Mouse (Mus musculus) midbrain, postnatal 0 days (tissue): ENCODE data around the gene Cdkn1a. TPM values are rescaled to one million over a fixed set of nuclear protein-coding genes. Genes with fewer than 3 reads are reported as not detected.

Source experiments
- ATAC-seq: fragments of 200-750 bp; cut with Nextera tagmentation; 2 replicates; pipeline ENCODE4 v1.8.0; 2017; ENCODE audit warnings: moderate number of reproducible peaks, mild to moderate bottlenecking, moderate TSS enrichment, moderate library complexity; ENCODE audit not compliant: low FRiP score
- DNase-seq: peaks from one replicate; pipeline ENCODE4 v3.0.0-alpha.2; 2015; ENCODE audit warnings: low spot score
- H3K27ac ChIP-seq: fragments of 300-500 bp; sonication (generic); 2 replicates; pipeline ENCODE4 v1.5.1; 2014; ENCODE audit warnings: low read depth, mild to moderate bottlenecking, low read length, mixed read lengths
- H3K27me3 ChIP-seq: fragments of 300-500 bp; sonication (generic); 2 replicates; pipeline ENCODE4 v1.6.1; 2014; ENCODE audit warnings: low read length, control low read depth, mixed read lengths; ENCODE audit not compliant: insufficient read depth
- H3K36me3 ChIP-seq: fragments of 300-500 bp; sonication (generic); 2 replicates; pipeline ENCODE4 v1.6.1; 2014; ENCODE audit warnings: low read length, control low read depth, mixed read lengths; ENCODE audit not compliant: insufficient read depth
- H3K4me1 ChIP-seq: fragments of 300-500 bp; sonication (generic); 2 replicates; pipeline ENCODE4 v1.6.1; 2014; ENCODE audit warnings: mild to moderate bottlenecking, control low read depth, antibody characterized with exemption, low read length, mixed read lengths; ENCODE audit not compliant: insufficient read depth
- H3K4me2 ChIP-seq: fragments of 300-500 bp; sonication (generic); 2 replicates; pipeline ENCODE4 v1.6.1; 2014; ENCODE audit warnings: low read depth, mild to moderate bottlenecking, low read length, mixed read lengths; ENCODE audit not compliant: poor library complexity, severe bottlenecking
- H3K4me3 ChIP-seq: fragments of 300-500 bp; sonication (generic); 2 replicates; pipeline ENCODE4 v1.5.1; 2014; ENCODE audit warnings: low read depth, mild to moderate bottlenecking, low read length, moderate library complexity
- H3K9ac ChIP-seq: fragments of 300-500 bp; sonication (generic); replicated peaks from 2 replicates; pipeline ENCODE4 v1.6.1; 2014; ENCODE audit warnings: mild to moderate bottlenecking, low read length, moderate library complexity, mixed read lengths; ENCODE audit not compliant: poor library complexity, severe bottlenecking
- H3K9me3 ChIP-seq: fragments of 300-500 bp; sonication (generic); 2 replicates; pipeline ENCODE4 v1.6.1; 2016; ENCODE audit warnings: low read length, control low read depth
- CTCF ChIP-seq: IDR thresholded peaks from 2 replicates; pipeline ENCODE4 v1.5.1; 2016; ENCODE audit warnings: antibody characterized with exemption, mild to moderate bottlenecking
- WGBS: fragments of 180-500 bp; shearing (Covaris S2); extraction: QIAGEN DNeasy Blood & Tissue Kit; methylation state at CpG from one replicate; pipeline ENCODE4 v1.1.7; 2014; 5-methylcytosine and 5-hydroxymethylcytosine counted together
- polyA plus RNA-seq: library from polyadenylated mRNA; unstranded; fragments of >200 nt; fragmentation: Nextera tagmentation; extraction: Ambion mirVana; gene quantifications from 2 replicates; pipeline ENCODE4 v1.2.1, GENCODE M21; 2015
- total RNA-seq: library from RNA; depleted of rRNA; stranded (reverse); fragments of >200 nt; gene quantifications from 2 replicates; pipeline ENCODE4 v1.2.3, GENCODE M21; 2014

Gene Cdkn1a
- total and polyA plus RNA-seq, 2 experiments from 2014 or later, result 57.7 to 220 TPM

- Histone ChIP-seq H3K36me3 (peaks cover 19% of the 10 kb centered on the region; the same call in 1 of the 2 replicates), H3K4me2 (no peak overlapping the region), H3K9me3 (no peaks in the 10 kb centered on the region), H3K27me3 (no peaks in the 10 kb centered on the region), H3K27ac (0 out of 2 replicates have a peak overlapping the region, but pooled peaks have one; percentile 38), H3K4me3 (no peak overlapping the region), H3K9ac (0 out of 2 replicates have a peak overlapping the region, but pooled peaks have one; percentile 13), H3K4me1 (no peaks in the 10 kb centered on the region)
- DNase-seq, result peak; percentile 31
- ATAC-seq, result peak; percentile 18; the same call in 1 of the 2 replicates
- TF ChIP-seq CTCF, result no peak
- WGBS, result 66% methylated on average over 12 of the region's 12 CpGs
Observed at GRCm38 (mm10) chr17:29045741-29046530, 44.8 kb upstream of the Cdkn1a start.

- ATAC-seq (no peak), DNase-seq (no peak)
- Histone ChIP-seq H3K4me3 (no peak overlapping the region), H3K27ac (no peak overlapping the region), H3K9ac (no peak overlapping the region), H3K36me3 (peaks cover 19% of the 10 kb centered on the region; the same call in 1 of the 2 replicates), H3K27me3 (no peaks in the 10 kb centered on the region), H3K9me3 (no peaks in the 10 kb centered on the region), H3K4me2 (no peak overlapping the region), H3K4me1 (no peaks in the 10 kb centered on the region)
- WGBS, result 92% methylated on average over 3 of the region's 3 CpGs
- TF ChIP-seq CTCF, result 0 out of 2 replicates have a peak, but pooled peaks have one; percentile 1
Observed at GRCm38 (mm10) chr17:29046863-29047262, 43.9 kb upstream of the Cdkn1a start.

- ATAC-seq, result no peak
- WGBS, result 57% methylated on average over 3 of the region's 3 CpGs
- Histone ChIP-seq H3K27me3 (no peaks in the 10 kb centered on the region), H3K9ac (no peak overlapping the region), H3K27ac (no peak overlapping the region), H3K36me3 (peaks cover 19% of the 10 kb centered on the region; the same call in 1 of the 2 replicates), H3K9me3 (no peaks in the 10 kb centered on the region), H3K4me2 (no peak overlapping the region), H3K4me3 (no peak overlapping the region), H3K4me1 (no peaks in the 10 kb centered on the region)
- 0 out of 2 replicates have a peak, but pooled peaks have one; percentile 29 for TF ChIP-seq CTCF
- DNase-seq, result no peak
Observed at GRCm38 (mm10) chr17:29047697-29048514, 42.9 kb upstream of the Cdkn1a start.

GRCm38 (mm10) chr17:29048748-29049507 is 41.8 kb upstream of the Cdkn1a start:
- DNase-seq, result peak; percentile 80
- Histone ChIP-seq H3K27ac (no peak overlapping the region), H3K27me3 (no peaks in the 10 kb centered on the region), H3K4me3 (no peak overlapping the region), H3K4me1 (no peaks in the 10 kb centered on the region), H3K4me2 (no peak overlapping the region), H3K9me3 (no peaks in the 10 kb centered on the region), H3K36me3 (peaks cover 15% of the 10 kb centered on the region; the same call in 1 of the 2 replicates), H3K9ac (no peak overlapping the region)
- ATAC-seq, result no peak
- peak; percentile 91 for TF ChIP-seq CTCF
- 23% methylated on average over 13 of the region's 13 CpGs for WGBS

- no peak for DNase-seq
- Histone ChIP-seq H3K4me1 (no peaks in the 10 kb centered on the region), H3K9me3 (no peaks in the 10 kb centered on the region), H3K36me3 (peaks cover 10% of the 10 kb centered on the region; the same call in 1 of the 2 replicates), H3K27ac (0 out of 2 replicates have a peak overlapping the region, but pooled peaks have one; percentile 12), H3K4me2 (no peak overlapping the region), H3K9ac (no peak overlapping the region), H3K27me3 (no peaks in the 10 kb centered on the region), H3K4me3 (no peak overlapping the region)
- no peak for TF ChIP-seq CTCF
- 77% methylated on average over 5 of the region's 5 CpGs for WGBS
- no peak for ATAC-seq
Observed at GRCm38 (mm10) chr17:29049508-29049889, 41.3 kb upstream of the Cdkn1a start.
